Mouse (Mus musculus): ENCODE measurements at regions not wholly inside any gene's neighbourhood (a gene's known extent, or its start where the extent isn't known, plus 50 kb on each side); places are given as distances from the start of the nearest gene placed in this dataset.

- TF ChIP-seq GATA1 (IDR thresholded peaks at IDR 0.05; ENCODE audit: borderline replicate concordance, low read length) (no peak), FLI1 (IDR thresholded peaks at IDR 0.05; ENCODE audit: low read length) (no peak)
These were observed 59.7 kb upstream of the Pim1 start for GRCm38 (mm10) chr17:29430806-29431205.

All from megakaryocyte, embryonic 14.5 days (primary cell).